Mouse (Mus musculus) heart, adult 9 months (tissue): ENCODE measurements at regions not wholly inside any gene's neighbourhood (a gene's known extent, or its start where the extent isn't known, plus 50 kb on each side); places are given as distances from the start of the nearest gene placed in this dataset.
A peak's percentile ranks its signal among the peaks of the same experiment; 100 is the strongest.

ENCODE experiments used
- DNase-seq, 2 experiments: peaks; one replicate each; pipeline ENCODE4 v3.0.0; 2022; ENCODE audit warnings: low spot score in 2 of 2

GRCm38 (mm10) chr10:67607297-67608032 is 58.7 kb upstream of the Ado start:
- DNase-seq, result no peak

DNA sequence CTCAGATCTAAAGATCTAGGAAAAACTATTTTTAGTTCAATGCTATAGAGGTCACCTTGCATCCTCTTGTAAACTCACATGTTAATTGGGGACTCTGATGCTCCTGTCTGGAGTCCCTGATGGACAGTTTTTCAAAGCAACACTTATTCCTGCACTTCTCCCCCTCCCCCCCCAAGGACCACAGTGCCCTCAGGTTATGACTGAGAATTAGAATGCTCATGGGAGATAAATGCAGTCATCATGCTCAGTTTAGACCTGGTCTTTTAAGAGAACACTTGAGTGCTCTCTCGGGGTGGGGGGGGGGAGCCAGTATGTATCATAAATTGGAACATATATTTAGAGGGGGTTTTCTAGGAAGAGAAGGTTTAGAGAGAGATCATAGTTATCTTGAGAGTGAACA is 58.0 kb upstream of the Ado start:
- DNase-seq, result no peak

DNA sequence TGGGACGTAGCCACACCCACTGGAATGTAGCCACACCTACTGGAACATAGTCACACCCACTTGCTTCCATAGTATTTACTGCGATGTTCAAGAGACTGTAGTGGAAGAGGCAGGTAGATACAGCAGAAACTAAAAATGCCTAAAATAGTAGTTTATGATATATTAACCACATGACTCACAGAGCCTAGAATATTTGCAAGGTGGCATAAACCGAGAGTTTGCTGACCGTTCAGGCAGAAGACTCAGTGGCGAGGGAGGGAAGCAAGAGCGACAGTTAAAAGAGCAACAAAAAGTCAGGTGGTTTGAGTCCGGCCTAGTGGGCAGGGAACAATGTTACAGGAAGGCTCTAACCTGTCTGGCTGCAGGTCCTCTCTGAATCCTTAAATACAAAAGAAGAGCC is 50.6 kb upstream of the Ado start:
- DNase-seq, result no peak

DNA sequence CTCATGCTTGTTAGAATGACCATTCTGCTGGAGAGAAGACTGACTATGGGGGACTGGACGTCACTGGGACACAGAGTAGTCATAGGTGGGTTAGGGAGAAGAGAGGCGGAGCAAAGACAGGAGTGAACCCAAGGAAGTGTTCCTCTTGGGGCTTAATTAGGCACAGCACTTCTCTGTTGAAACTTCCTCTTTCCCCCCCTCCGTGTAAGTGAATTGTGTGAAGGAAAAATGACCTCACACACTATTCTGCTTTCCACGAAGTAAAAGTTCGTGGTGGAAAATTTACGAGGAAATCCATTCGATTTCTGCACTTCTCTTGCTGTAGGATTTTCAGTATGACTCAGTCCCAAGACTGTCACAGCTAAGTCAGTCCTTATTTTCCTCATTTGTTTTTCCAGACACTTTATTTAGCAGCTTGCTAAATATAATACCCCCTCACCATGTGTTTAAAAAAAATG is 49.9 kb upstream of the Ado start:
- DNase-seq, result peak; percentile 10 to 34
